Mouse (Mus musculus): Measurements from ENCODE around the gene Nyx.

The Nyx gene

DNA sequence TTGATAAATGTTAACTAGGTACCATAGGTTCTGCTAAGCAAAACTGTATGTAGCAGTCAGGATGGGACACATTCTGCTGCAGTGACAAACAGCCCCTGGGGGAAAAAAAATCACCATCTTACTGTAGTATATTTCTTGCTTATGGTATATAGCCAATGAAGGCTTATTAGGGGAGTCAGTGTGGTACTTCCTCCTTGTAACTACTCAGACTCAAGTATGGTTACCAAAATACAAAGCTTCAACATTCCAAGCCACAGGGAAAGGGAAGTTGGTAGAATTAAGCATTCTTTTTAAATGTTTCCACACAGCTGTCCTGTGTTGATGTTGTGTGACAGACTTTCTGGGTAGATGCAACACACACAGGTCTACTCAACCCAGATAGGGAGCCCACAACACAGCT is 27.0 kb downstream of the Nyx start:
- no peak for DNase-seq (ENCODE audit: low spot score)

DNA sequence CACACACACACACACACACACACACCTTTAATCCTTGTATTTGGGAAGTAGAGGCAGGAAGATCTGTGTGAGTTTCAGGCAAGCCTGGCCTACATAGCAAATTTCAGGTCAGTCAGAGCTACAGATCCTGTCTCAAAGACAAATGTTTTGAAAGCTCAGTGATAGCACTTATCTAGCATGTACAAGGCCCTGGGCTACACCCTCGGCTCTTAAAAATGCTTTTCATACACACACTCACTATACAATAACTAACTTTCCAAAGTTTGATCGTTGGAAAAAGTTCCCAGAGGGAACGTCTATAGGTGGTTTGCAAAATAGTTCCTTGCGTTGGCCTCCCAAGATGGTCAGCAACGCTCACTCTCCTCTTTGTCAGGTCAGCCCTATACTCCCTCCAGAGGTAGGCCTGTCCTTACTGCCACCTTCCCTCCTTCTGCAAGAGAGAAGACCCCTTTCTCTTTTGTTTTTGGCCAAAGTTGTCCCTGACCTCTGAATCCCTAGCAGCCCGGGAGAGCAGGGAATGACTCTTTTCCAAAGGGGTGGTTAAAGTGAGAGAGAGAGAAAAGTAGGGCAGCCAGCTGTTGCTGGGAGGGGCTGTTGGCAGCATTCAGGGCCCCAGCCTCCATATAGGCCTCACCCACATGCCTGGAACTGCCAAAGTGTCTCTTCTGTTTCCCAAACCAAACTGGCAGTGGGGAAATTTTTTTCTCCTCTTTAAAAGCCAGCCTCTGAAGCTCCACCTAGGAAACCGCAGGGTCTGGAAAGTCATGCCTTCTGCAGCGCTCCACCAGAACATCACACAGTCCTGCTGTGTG is 29.2 kb downstream of the Nyx start:
- DNase-seq (ENCODE audit: low spot score), result no peak

DNA sequence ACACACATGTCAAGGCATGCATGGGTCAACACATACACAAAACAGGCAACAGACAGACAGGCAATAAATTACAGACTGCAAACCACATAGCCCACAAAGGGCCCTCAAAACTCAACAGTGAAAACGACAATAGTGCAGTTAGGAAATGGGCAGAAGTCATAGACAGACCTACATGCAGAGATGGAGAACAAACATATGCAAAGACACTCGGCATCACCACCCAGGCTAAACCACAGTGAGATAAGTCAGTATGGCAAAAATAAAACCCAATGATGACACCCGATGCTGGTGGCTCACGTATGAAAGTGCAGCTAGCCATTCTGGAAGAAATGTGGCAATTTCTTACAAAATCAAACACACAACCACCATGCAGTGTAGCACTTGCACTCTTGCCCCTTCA is 34.4 kb downstream of the Nyx start:
- no peak for DNase-seq (ENCODE audit: low spot score)

DNA sequence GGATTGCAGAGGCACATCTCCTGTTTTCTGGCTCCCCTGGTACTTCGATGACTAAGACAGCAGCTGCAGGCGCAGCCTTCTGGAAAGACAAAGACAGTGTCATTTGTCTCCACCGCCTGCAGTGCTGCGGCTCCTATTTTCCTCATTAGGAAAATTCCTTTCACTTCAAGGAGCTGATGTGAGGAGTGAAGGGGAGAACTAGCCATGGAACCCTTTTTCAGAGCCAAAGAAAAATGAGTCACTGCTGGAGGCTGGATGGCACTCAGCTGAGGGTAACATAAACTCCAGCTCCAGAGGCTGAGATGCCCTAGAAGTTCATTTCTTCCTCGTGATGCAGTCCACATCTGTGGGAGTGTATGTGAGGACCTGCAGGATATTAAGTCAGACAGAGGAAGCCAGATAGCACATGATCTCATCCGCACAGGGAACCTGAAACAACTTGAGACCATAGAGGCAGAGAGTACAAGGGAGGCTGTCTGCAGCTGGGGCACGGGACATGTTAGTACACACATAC is 37.0 kb downstream of the Nyx start:
- no peak for DNase-seq (ENCODE audit: low spot score)

DNA sequence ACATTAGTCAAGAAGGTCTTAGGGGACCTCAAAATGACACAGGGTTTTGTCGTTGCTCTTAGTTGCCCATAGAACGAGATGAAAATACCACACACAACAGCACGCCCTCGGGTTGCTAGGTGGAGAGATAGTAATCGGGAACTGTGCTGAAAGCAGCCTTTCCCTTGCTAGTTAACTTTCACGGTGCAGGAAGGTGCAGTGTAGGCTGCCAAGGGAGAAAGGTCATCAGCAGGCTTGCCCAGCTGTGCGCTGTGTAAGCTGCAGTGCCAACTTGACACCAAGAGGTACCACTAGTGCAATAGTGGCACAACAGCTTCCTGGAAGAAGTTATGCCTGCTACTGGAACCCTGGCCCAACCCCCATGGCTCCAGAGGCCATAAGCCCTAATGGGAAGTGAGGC is 38.5 kb downstream of the Nyx start:
- no peak for DNase-seq (ENCODE audit: low spot score)

DNA sequence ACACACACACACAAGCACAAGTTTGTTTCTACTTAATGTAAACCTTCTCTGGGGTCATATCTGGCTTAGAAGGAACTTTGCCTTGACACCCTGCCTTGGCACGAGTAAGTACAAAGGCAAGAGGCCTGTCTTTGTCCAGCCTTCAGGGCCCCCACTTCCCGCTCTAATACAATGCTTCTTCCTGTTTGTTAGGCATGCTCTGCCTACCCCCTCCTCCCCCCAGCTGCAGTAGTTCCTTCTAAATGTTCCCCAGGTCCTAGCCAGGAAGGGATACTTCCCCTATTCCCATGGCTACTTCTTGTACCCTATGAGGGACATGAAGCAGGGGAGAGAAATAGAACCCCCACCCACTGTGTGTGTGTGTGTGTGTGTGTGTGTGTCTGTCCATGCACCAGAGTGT is 40.5 kb downstream of the Nyx start:
- DNase-seq (ENCODE audit: low spot score), result no peak

DNA sequence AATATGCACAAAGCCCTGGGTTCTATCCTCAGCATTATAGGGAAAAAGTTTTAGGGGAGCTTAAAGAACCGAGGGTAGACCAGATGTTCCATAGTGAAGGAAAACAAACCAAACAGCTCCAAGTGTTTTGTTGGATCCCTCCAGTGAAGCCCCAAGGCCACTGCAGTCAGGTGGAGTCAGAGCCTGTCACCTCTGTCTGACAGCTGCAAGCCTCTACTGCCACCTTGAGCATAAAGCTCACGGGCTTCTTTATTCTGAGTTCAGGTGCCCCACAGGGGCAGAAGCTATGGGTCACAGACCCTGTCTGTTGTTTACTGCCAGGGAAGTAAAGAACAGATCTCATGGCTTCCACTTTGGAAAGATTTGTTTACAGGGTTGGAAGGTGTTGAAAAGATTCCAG is 47.2 kb downstream of the Nyx start:
- DNase-seq (ENCODE audit: low spot score), result no peak

DNA sequence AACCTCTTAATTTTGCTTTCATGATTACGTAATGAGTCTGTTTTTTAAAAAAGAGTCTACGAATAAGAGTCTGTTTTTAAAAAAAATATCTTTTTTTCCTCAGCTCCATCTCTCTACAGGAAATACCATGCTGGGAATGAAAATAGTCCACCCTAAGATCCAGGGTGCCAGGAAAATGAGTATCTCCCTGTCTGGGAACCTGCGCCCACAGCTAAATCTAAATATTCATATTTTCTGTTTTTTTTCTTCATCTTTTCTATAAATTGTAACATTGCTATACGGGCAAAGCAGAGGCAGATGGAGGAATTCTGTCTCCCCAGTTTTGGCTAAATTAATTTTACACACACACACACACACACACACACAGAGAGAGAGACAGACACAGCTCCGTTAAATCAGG is 48.0 kb downstream of the Nyx start:
- no peak for DNase-seq (ENCODE audit: low spot score)

DNA sequence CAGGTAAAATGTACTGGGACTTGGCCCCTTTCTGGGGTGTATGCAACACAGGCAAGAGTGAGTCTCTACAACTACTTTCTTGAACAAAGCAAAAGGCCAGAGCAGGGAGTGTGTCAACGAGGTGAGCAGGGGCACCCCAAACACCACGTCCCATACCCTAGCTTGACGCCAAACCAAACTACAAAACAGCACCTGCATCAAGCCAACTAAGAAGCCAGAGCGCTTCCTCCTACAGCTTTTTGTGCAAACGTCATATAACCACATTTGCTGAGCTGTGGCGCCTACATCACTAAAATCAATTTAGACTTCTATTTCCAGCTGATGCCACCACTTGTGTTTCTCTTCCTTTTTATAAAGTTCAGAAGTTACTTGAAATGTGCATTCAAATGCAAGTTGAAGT is 50.5 kb downstream of the Nyx start:
- no peak for DNase-seq (ENCODE audit: low spot score)

DNA sequence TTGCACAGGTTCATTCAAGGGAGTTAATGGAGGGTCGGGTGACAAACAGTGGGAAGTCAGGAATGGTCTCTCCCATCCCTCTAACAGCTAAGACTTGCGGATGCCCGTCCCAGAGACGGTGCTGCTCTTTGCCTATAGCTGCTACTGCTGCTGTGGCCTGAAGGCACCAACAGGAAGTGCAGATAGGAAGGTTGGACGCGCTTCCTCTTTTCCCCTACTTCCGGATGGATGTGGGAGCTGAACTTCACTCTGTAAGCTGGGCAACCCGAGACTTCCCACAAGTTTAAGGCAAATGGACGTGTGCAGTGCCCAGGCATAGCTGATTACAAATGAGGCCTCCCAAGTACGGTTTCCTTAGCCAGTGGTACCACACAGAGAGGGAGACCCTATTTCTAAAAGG is 52.1 kb downstream of the Nyx start:
- no peak for DNase-seq (ENCODE audit: low spot score)

DNA sequence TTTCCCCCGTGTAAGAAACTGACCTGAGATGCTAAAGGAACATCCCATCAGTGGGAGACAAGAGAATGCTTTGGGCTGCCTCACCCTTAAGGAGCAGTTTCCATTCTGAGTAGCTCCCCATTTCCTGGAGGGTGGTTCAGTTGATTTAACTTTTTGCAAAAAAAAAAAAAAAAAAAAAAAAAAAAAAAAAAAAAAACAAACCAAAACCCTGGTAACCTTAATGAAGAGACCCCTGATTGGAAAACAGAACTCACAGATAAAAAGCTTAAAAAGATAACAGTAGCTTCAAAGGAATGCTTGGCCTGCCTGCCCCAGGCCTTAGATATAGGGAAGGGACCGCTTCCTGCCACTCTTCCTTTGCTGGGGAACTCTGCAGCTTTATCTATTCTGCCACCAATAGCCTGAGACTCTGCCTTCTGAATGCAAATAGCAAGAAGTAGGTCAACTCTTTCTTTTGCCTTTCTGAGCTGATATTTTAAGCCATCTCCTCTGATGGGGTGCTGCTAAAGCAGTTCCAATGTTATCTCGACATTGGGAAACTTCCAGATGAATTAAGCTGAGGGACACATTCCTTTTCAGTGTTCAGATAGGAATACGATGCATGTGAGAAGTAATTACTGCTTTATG is 53.0 kb downstream of the Nyx start:
- DNase-seq (ENCODE audit: low spot score), result no peak

DNA sequence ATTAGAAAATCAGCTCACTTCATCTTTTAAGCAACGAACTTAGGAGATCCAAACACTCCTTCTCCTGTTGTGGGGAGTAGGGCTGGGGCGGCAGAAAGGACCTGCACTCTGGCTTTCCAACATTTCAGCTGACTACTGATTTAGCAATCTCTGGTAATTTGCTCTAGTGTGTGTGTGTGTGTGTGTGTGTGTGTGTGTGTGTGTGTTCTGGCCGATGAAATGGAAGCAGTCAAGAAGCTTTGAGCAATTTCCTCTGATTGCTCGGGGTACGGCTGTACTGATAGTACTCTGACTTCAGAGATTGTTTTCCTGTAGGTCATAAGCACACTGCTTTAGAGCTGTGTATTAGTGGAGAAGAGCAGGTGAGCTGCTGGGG is 53.5 kb downstream of the Nyx start:
- DNase-seq (ENCODE audit: low spot score), result no peak

DNA sequence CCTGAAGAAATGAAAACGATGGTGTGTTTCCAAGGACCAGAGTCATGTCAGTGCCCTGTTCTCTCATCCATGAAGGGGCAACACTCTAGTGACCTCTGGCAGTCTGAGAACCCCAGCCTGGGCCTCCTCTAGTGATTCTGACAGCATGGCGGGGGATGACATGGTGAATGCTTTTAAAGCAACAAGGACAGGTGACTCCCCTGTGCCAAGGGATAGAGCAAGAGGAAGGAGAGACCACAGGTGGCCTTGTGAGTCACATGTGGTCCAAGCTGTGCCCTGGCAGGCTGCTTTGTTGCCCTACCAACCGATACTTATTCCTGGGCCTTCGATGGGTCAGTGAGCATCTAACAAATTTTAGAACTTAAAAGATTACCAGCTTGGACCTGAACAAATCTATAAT is 54.7 kb downstream of the Nyx start:
- DNase-seq (ENCODE audit: low spot score), result no peak

DNA sequence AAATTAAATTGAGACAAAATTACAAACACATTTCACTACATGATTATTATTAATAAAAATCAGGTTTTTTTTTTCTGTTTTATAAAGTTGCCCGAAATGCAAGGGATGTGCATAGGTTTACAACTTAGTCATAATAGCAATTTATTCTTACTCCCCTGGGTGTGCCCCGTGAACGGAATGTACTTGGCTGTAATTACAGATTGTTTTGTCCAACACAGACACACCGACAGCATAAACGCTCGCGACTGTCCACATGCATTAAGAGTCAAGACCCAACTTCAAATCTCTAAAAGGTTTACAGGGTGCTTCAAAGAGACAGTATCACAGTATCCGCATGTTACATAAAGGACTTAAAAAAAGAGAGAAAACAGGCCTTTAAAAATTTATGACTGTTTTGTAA is 55.4 kb downstream of the Nyx start:
- no peak for DNase-seq (ENCODE audit: low spot score)
